Mouse (Mus musculus): ENCODE results near the gene Galnt12.

DNA sequence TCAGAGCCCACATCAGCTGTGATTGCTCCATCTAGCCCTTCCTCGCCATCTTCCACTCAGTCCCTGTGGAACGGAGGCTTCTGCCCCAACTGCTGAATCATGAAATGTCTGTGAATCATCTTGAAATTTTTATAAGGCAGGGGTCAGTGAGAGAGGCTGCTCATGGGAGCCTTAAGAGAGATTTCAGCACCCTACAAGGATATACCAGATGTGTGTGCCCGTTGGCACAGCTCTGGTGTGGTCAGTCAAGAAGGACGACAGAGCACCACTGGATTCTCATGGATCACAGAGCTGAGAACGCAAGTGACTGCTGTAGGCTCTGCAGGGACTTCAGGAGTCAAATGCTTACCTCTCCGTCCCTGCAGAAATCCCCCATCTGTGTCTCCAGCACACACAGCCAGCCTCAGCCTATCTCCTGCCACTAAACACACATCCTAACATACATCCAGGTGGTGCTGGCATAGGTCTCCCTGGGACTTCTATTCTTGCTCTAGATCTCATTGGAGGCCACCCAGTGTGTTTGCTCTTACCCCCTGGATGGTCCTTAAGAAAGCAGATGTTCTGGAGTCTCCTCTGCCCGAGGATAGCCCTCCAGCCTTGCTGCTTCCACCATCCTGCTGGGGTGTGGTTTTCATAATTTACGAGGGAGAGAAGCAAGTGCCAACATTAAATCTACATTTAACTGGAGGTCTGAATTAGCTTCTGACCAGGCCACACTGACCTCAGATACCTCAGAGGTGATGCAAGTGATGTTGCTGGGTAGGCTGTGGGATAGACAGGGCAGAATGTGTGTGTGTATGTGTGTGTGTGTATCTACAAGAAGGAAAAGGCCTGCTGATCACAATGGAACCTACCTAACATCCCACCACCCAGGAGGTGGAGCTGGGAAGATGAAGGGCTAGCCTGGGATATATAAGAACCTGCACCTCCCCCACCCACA is 38.7 kb downstream of the Galnt12 start:
- TF ChIP-seq CTCF (IDR thresholded peaks at IDR 0.05; ENCODE audit: low read depth), result no peak
- TF ChIP-seq EP300 (IDR thresholded peaks at IDR 0.05; ENCODE audit: low read depth), result no peak

Data from heart, postnatal 0 days (tissue).